Mouse (Mus musculus): Measurements from ENCODE around the gene Specc1. TPM values are rescaled to one million over a fixed set of nuclear protein-coding genes. Genes with fewer than 3 reads are reported as not detected.

The Specc1 gene
- polyA plus RNA-seq, 1 experiment = 2.1 TPM

DNA sequence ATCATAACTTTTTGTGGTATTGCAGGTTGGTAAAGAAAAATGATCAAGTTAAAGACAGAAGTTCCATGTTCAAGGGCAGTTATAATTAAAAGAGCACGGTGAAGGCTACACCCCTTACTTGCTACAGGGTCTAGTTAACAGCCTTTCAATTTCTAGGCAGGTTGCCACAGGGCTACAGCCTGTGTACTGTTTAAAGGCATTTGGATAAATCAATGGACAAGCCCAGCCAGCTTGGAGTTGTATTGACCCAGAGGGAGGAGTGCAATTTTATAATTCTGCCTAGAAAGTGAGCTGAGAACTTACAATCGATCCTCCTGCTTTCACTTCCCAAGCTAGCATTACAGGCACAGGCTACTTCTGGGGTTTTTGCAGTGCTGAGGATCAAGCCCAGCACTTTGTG lies 123.9 kb downstream of the Specc1 start:
- Histone ChIP-seq H3K36me3 (ENCODE audit: control insufficient read depth, insufficient read depth, low read length) (no peaks in the 10 kb centered on the region), H3K4me1 (replicated peaks; ENCODE audit: control insufficient read depth, insufficient read depth, low read length) (peaks cover 8% of the 10 kb centered on the region), H3K27me3 (ENCODE audit: control insufficient read depth, insufficient read depth, low read length) (peaks cover 2% of the 10 kb centered on the region; the same call in 1 of the 2 replicates), H3K27ac (ENCODE audit: control insufficient read depth, insufficient read depth, low read length) (no peak overlapping the region), H3K4me3 (ENCODE audit: control insufficient read depth, insufficient read depth, low read length) (no peak overlapping the region)
- no peak for TF ChIP-seq CTCF (IDR thresholded peaks at IDR 0.05; ENCODE audit: borderline replicate concordance, control insufficient read depth, extremely low read depth, insufficient read depth, low read length, poor library complexity)
- TF ChIP-seq POLR2A (IDR thresholded peaks at IDR 0.05; ENCODE audit: control insufficient read depth, extremely low read depth, insufficient read depth, low read length, poor library complexity) = no peak
- no peak for DNase-seq
- WGBS = 67% methylated on average over 2 of the region's 2 CpGs

DNA sequence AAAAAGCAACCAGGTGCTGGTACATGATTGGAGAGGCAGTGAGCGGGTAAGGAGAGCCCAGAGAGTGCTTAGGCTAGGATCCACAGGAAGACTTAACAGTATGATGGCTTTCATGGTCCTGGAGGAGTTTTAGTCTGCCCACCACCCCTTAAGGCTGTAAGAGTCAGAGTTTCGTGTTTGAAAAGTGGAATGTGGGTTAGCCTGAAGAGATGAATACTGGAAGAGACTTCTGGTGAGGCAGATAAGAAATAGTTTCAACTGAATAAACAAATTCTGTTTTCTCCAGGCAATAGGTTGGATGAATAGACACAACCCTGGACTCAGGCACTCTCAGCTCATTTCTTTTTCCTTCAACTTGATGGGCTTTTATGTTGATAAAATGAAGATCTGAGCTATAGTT lies 130.1 kb downstream of the Specc1 start:
- Histone ChIP-seq H3K4me3 (ENCODE audit: control insufficient read depth, insufficient read depth, low read length) (no peak overlapping the region), H3K36me3 (ENCODE audit: control insufficient read depth, insufficient read depth, low read length) (no peaks in the 10 kb centered on the region), H3K27ac (ENCODE audit: control insufficient read depth, insufficient read depth, low read length) (no peak overlapping the region), H3K27me3 (ENCODE audit: control insufficient read depth, insufficient read depth, low read length) (no peaks in the 10 kb centered on the region), H3K4me1 (replicated peaks; ENCODE audit: control insufficient read depth, insufficient read depth, low read length) (no peaks in the 10 kb centered on the region)
- TF ChIP-seq POLR2A (IDR thresholded peaks at IDR 0.05; ENCODE audit: control insufficient read depth, extremely low read depth, insufficient read depth, low read length, poor library complexity) (no peak), CTCF (IDR thresholded peaks at IDR 0.05; ENCODE audit: borderline replicate concordance, control insufficient read depth, extremely low read depth, insufficient read depth, low read length, poor library complexity) (no peak)
- no peak for DNase-seq
- 86% methylated on average over 2 of the region's 2 CpGs for WGBS

- no peak for DNase-seq
- Histone ChIP-seq H3K4me1 (replicated peaks; ENCODE audit: control insufficient read depth, insufficient read depth, low read length) (no peaks in the 10 kb centered on the region), H3K27ac (ENCODE audit: control insufficient read depth, insufficient read depth, low read length) (no peak overlapping the region), H3K27me3 (ENCODE audit: control insufficient read depth, insufficient read depth, low read length) (no peaks in the 10 kb centered on the region), H3K4me3 (ENCODE audit: control insufficient read depth, insufficient read depth, low read length) (no peak overlapping the region), H3K36me3 (ENCODE audit: control insufficient read depth, insufficient read depth, low read length) (no peaks in the 10 kb centered on the region)
- no peak for TF ChIP-seq CTCF (IDR thresholded peaks at IDR 0.05; ENCODE audit: borderline replicate concordance, control insufficient read depth, extremely low read depth, insufficient read depth, low read length, poor library complexity)
- no peak for TF ChIP-seq POLR2A (IDR thresholded peaks at IDR 0.05; ENCODE audit: control insufficient read depth, extremely low read depth, insufficient read depth, low read length, poor library complexity)
- 100% methylated on average over 1 of the region's 1 CpGs for WGBS
Measured at GRCm38 (mm10) chr11:62087051-62087450, 130.5 kb downstream of the Specc1 start.

GRCm38 (mm10) chr11:62088651-62089050 lies 132.1 kb downstream of the Specc1 start:
- no peaks in the 10 kb centered on the region for H3K27me3 ChIP-seq (ENCODE audit: control insufficient read depth, insufficient read depth, low read length)
- no peak overlapping the region for H3K27ac ChIP-seq (ENCODE audit: control insufficient read depth, insufficient read depth, low read length)
- no peak for DNase-seq
- no peak overlapping the region for H3K4me3 ChIP-seq (ENCODE audit: control insufficient read depth, insufficient read depth, low read length)
- 98% methylated on average over 3 of the region's 3 CpGs for WGBS
- H3K4me1 ChIP-seq (replicated peaks; ENCODE audit: control insufficient read depth, insufficient read depth, low read length) = no peaks in the 10 kb centered on the region
- TF ChIP-seq POLR2A (IDR thresholded peaks at IDR 0.05; ENCODE audit: control insufficient read depth, extremely low read depth, insufficient read depth, low read length, poor library complexity) = no peak
- no peak for TF ChIP-seq CTCF (IDR thresholded peaks at IDR 0.05; ENCODE audit: borderline replicate concordance, control insufficient read depth, extremely low read depth, insufficient read depth, low read length, poor library complexity)
- no peaks in the 10 kb centered on the region for H3K36me3 ChIP-seq (ENCODE audit: control insufficient read depth, insufficient read depth, low read length)

GRCm38 (mm10) chr11:62090321-62090720 lies 133.8 kb downstream of the Specc1 start:
- H3K36me3 ChIP-seq (ENCODE audit: control insufficient read depth, insufficient read depth, low read length) = no peaks in the 10 kb centered on the region
- TF ChIP-seq CTCF (IDR thresholded peaks at IDR 0.05; ENCODE audit: borderline replicate concordance, control insufficient read depth, extremely low read depth, insufficient read depth, low read length, poor library complexity) (no peak), POLR2A (IDR thresholded peaks at IDR 0.05; ENCODE audit: control insufficient read depth, extremely low read depth, insufficient read depth, low read length, poor library complexity) (no peak)
- no peaks in the 10 kb centered on the region for H3K4me1 ChIP-seq (replicated peaks; ENCODE audit: control insufficient read depth, insufficient read depth, low read length)
- no peak overlapping the region for H3K27ac ChIP-seq (ENCODE audit: control insufficient read depth, insufficient read depth, low read length)
- H3K27me3 ChIP-seq (ENCODE audit: control insufficient read depth, insufficient read depth, low read length) = no peaks in the 10 kb centered on the region
- no peak for DNase-seq
- WGBS = 93% methylated on average over 6 of the region's 6 CpGs
- H3K4me3 ChIP-seq (ENCODE audit: control insufficient read depth, insufficient read depth, low read length) = no peak overlapping the region

DNA sequence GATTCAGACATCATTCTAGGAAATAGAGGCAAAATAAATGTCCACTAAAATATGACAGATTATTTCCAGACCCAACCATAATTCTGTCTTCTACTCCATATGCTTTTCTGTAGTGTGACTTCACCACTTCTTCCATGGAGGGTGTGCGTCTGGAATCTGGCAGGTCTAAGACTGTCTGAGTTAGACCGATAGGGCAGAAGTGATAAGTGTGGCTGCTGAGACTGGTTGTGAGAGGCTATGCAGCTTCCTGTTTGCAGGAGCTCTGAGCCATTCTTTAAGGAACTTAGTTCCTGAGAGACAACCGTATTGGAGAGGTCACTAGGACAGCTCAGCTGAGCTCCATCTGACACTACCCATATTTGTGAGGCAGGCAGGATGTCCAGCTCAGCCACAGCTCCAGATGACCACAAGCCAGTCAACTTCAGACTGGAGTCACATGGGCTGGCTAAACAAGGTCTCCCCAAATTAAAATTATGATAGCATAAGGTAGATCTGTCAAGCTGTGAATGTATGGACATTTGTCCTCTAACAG lies 146.9 kb downstream of the Specc1 start:
- H3K27ac ChIP-seq (ENCODE audit: control insufficient read depth, insufficient read depth, low read length) = no peak overlapping the region
- no peak for DNase-seq
- H3K4me1 ChIP-seq (replicated peaks; ENCODE audit: control insufficient read depth, insufficient read depth, low read length) = no peaks in the 10 kb centered on the region
- H3K36me3 ChIP-seq (ENCODE audit: control insufficient read depth, insufficient read depth, low read length) = no peaks in the 10 kb centered on the region
- H3K4me3 ChIP-seq (ENCODE audit: control insufficient read depth, insufficient read depth, low read length) = no peak overlapping the region
- H3K27me3 ChIP-seq (ENCODE audit: control insufficient read depth, insufficient read depth, low read length) = no peaks in the 10 kb centered on the region
- no peak for TF ChIP-seq POLR2A (IDR thresholded peaks at IDR 0.05; ENCODE audit: control insufficient read depth, extremely low read depth, insufficient read depth, low read length, poor library complexity)
- no peak for TF ChIP-seq CTCF (IDR thresholded peaks at IDR 0.05; ENCODE audit: borderline replicate concordance, control insufficient read depth, extremely low read depth, insufficient read depth, low read length, poor library complexity)
- 33% methylated on average over 3 of the region's 3 CpGs for WGBS

DNA sequence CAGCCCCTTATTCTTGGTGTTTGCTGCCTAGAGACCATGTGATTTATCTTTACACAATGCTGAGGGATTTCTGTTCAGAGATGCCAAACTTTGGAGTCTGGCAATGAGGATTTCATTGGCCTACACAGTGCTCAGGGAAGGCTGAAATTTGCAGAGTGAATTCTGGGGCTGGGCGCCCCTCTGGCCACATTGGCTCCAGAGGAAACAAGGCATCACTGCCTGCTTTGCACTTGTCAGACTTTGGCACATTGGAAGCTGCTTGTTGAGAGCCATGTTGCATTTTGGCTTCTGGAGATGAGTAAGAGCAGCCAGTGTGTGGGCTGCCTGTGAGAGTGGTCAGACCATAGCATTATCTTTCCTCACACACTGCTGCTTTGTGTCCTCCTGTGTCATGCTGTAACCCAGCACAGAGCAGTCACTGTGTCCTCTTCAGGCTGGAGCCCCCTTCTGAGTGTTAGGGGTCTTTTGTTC lies 149.9 kb downstream of the Specc1 start:
- no peak overlapping the region for H3K27ac ChIP-seq (ENCODE audit: control insufficient read depth, insufficient read depth, low read length)
- TF ChIP-seq POLR2A (IDR thresholded peaks at IDR 0.05; ENCODE audit: control insufficient read depth, extremely low read depth, insufficient read depth, low read length, poor library complexity) (no peak), CTCF (IDR thresholded peaks at IDR 0.05; ENCODE audit: borderline replicate concordance, control insufficient read depth, extremely low read depth, insufficient read depth, low read length, poor library complexity) (no peak)
- H3K27me3 ChIP-seq (ENCODE audit: control insufficient read depth, insufficient read depth, low read length) = no peaks in the 10 kb centered on the region
- no peak for DNase-seq
- 93% methylated on average over 1 of the region's 1 CpGs for WGBS
- no peaks in the 10 kb centered on the region for H3K4me1 ChIP-seq (replicated peaks; ENCODE audit: control insufficient read depth, insufficient read depth, low read length)
- H3K36me3 ChIP-seq (ENCODE audit: control insufficient read depth, insufficient read depth, low read length) = no peaks in the 10 kb centered on the region
- H3K4me3 ChIP-seq (ENCODE audit: control insufficient read depth, insufficient read depth, low read length) = no peak overlapping the region
